Mouse (Mus musculus) embryo, embryonic 9.5 days (tissue): Measurements from ENCODE around the gene Apof.
A peak's percentile ranks its signal among the peaks of the same experiment; 100 is the strongest.

Source experiments
- DNase-seq: peaks from one replicate; pipeline ENCODE4 v3.0.0-alpha.2; 2017; ENCODE audit errors: extremely low spot score

The Apof gene

GRCm38 (mm10) chr10:128298243-128298642 is 29.8 kb downstream of the Apof start:
- no peak for DNase-seq

GRCm38 (mm10) chr10:128298702-128299171 is 30.3 kb downstream of the Apof start, which contains the start of gene Il23a:
TSS of gene Il23a (minus strand) at chr10:128298752.
- DNase-seq, result no peak

- no peak for DNase-seq
These were observed 33.9 kb downstream of the Apof start for GRCm38 (mm10) chr10:128302357-128302756.

- no peak for DNase-seq
These were observed 34.3 kb downstream of the Apof start for GRCm38 (mm10) chr10:128302785-128303125.

GRCm38 (mm10) chr10:128303126-128304021 is 34.9 kb downstream of the Apof start, which contains the start of gene Pan2:
TSS of gene Pan2 (plus strand) at chr10:128303335.
- peak; percentile 100 for DNase-seq

GRCm38 (mm10) chr10:128309654-128310053 is 41.2 kb downstream of the Apof start:
- no peak for DNase-seq

- DNase-seq, result no peak
These were observed 41.7 kb downstream of the Apof start for GRCm38 (mm10) chr10:128310177-128310576.

- DNase-seq, result no peak
These were observed 42.4 kb downstream of the Apof start for GRCm38 (mm10) chr10:128310902-128311301.

- no peak for DNase-seq
These were observed 47.1 kb downstream of the Apof start for GRCm38 (mm10) chr10:128315578-128315977.
